Mouse (Mus musculus) adrenal gland (tissue): ENCODE results near the gene Dcpp3.
"Not testable (repeated sequence)": the region's sequence is repeated elsewhere in the genome, so short reads cannot be mapped to it uniquely, and the experiment has no call there.

Experiments
- intact Hi-C: fragments of 180-260 bp; cut with DNase I; formaldehyde crosslinking; loops from one replicate; pipeline ENCODE4 v1.15.1; 2025
- long read RNA-seq, 2 experiments: library from polyadenylated mRNA; unstranded; transcript quantifications; one replicate each; pipeline ENCODE4 v2.0.0; 2020; ENCODE audit warnings: borderline replicate concordance in 1 of 2; ENCODE audit not compliant: insufficient replicate concordance in 1 of 2

The Dcpp3 gene
- long read RNA-seq, experiment 1: 0 reads
- long read RNA-seq, experiment 2: 0 reads

- intact Hi-C loops: not testable (repeated sequence)
These were observed at the start of gene Dcpp3 for GRCm38 (mm10) chr17:23917158-23917557. Gene Dcpp3 (plus strand): TSS chr17:23917458.

GRCm38 (mm10) chr17:23867756-23868155, 49.5 kb upstream of the Dcpp3 start, which contains the start of gene Prss21:
Gene Prss21 (plus strand): TSS chr17:23868056.
- intact Hi-C loops: no loop called here

- intact Hi-C loops: no loop called here
These were observed 48.7 kb upstream of the Dcpp3 start for GRCm38 (mm10) chr17:23868513-23868912.

GRCm38 (mm10) chr17:23873884-23874856, 43.1 kb upstream of the Dcpp3 start:
- intact Hi-C loops: loop anchor here (2.0 kb wide), 1 partner anchor 87 kb away; no protein-coding TSS in a partner anchor

- intact Hi-C loops: no loop called here
These were observed 40.5 kb upstream of the Dcpp3 start for GRCm38 (mm10) chr17:23876741-23877140.

- intact Hi-C loops: no loop called here
These were observed 40.1 kb upstream of the Dcpp3 start for GRCm38 (mm10) chr17:23877166-23877565.

- intact Hi-C loops: not testable (repeated sequence)
These were observed 36.7 kb upstream of the Dcpp3 start, which contains the start of the genes Dcpp1 and Dcpp2 for GRCm38 (mm10) chr17:23880576-23880975. Gene Dcpp1 (plus strand): TSS chr17:23880876. Gene Dcpp2 (plus strand): TSS chr17:23880880.

- intact Hi-C loops: no loop called here
These were observed 7.3 kb downstream of the Dcpp3 start for GRCm38 (mm10) chr17:23924531-23925007.

- intact Hi-C loops: no loop called here
These were observed 7.8 kb downstream of the Dcpp3 start for GRCm38 (mm10) chr17:23925090-23925493.

- intact Hi-C loops: no loop called here
These were observed 13.9 kb downstream of the Dcpp3 start for GRCm38 (mm10) chr17:23931157-23931556.

GRCm38 (mm10) chr17:23941372-23941771, 24.1 kb downstream of the Dcpp3 start, which contains the start of gene Sbp:
Gene Sbp (plus strand): TSS chr17:23941672.
- intact Hi-C loops: no loop called here

- intact Hi-C loops: not testable (repeated sequence)
These were observed 30.2 kb downstream of the Dcpp3 start for GRCm38 (mm10) chr17:23947486-23947885.

- intact Hi-C loops: no loop called here
These were observed 31.8 kb downstream of the Dcpp3 start for GRCm38 (mm10) chr17:23949068-23949467.

GRCm38 (mm10) chr17:23950828-23951227, 33.6 kb downstream of the Dcpp3 start:
- intact Hi-C loops: not testable (repeated sequence)

GRCm38 (mm10) chr17:23955174-23955573, 37.9 kb downstream of the Dcpp3 start, which contains the start of gene Sbpl:
Gene Sbpl (minus strand): TSS chr17:23955274.
- intact Hi-C loops: no loop called here

- intact Hi-C loops: loop anchor here (2.0 to 10.0 kb wide), 3 partner anchors 85 to 185 kb away; partner anchors contain the start of gene Flywch1
These were observed 43.0 kb downstream of the Dcpp3 start for GRCm38 (mm10) chr17:23960084-23960738.

- intact Hi-C loops: loop anchor here (2.0 to 10.0 kb wide), 3 partner anchors 87 to 187 kb away; partner anchors contain the start of gene Flywch1
These were observed 44.4 kb downstream of the Dcpp3 start for GRCm38 (mm10) chr17:23961573-23962122.

- intact Hi-C loops: loop anchor here (10.0 kb wide), 1 partner anchor 191 kb away; the partner anchor contains the start of gene Flywch1
These were observed 48.7 kb downstream of the Dcpp3 start for GRCm38 (mm10) chr17:23965805-23966425.

- intact Hi-C loops: loop anchor here (10.0 kb wide), 1 partner anchor 192 kb away; the partner anchor contains the start of gene Flywch1
These were observed 49.6 kb downstream of the Dcpp3 start for GRCm38 (mm10) chr17:23966658-23967401.
